In the genomic region with DNA sequence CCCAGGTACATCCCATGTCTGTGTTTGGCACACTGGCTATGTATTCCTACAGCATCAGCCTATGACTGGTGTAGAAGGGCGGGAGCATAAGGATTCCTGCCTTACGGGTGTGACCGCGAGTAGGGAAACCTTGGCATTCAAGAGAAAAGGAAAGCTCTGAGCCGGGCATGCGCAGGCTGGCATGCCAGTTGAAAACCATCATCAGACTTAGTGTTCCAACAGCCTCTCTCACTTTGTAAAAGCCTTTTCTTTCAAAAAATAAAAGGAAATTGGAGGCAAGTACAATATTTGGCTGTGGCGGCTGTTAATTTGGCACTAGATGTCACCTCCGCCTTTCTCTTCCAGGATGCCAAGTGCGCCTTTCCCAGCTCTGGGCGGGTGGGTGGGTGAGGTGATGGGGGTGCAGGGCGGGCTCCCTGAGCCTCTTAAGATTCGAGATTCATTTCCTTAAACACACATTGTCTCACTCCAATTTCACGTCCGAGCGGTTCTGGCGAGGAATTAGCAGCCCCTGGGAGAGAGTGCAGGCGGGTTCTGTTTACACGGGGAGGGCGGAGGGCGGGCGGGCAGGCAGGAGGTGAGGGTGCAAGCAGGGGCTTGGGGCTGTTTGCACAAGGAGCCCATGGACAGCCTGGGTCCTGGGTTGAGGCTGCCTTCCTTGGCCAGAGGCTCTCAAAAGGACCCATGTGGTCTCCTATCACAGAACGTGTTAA, we compare ENCODE assay signal across 10 mouse cellular contexts. TPM values are rescaled to one million over a fixed set of nuclear protein-coding genes. Genes with fewer than 3 reads are reported as not detected.
DNase-seq lines count a peak whose midpoint lies in the region; ATAC-seq and TF ChIP-seq lines count a peak whose summit lies in the region.
"Had no signal": no experiment of that assay in that cellular context is flagged by ENCODE, and none has a peak within 500 bp of the region (broad histone marks: within the 10 kb centered on the region; RNA-seq: fewer than 3 reads in every experiment).

No protein-coding gene starts in this region.

- peaks cover 11% of the 10 kb centered on the region for H3K4me1 ChIP-seq in forebrain, embryonic 14.5 days (ENCODE audit: control insufficient read depth, insufficient read depth, low read length)
- peaks cover 28% of the 10 kb centered on the region for H3K4me1 ChIP-seq in forebrain, embryonic 15.5 days
- peaks cover 30% of the 10 kb centered on the region for H3K4me1 ChIP-seq in lung, embryonic 15.5 days
- H3K4me1 ChIP-seq in hindbrain, postnatal 0 days (ENCODE audit: insufficient read depth, low read length) = peaks cover 5% of the 10 kb centered on the region; the same call in 1 of the 2 replicates
- H3K4me1 ChIP-seq in stomach, embryonic 15.5 days = peaks cover 17% of the 10 kb centered on the region

- DNase-seq in forebrain, embryonic 14.5 days (ENCODE audit: low spot score) = peak; percentile 79
- no peak for DNase-seq in lung, adult 18-20 months
- DNase-seq in hindbrain, postnatal 0 days (ENCODE audit: low spot score) = peak; percentile 41
- no peak for DNase-seq in layer of hippocampus, postnatal 25 days (ENCODE audit: extremely low spot score in 1 of 2, low spot score in 1 of 2)
- DNase-seq in thymus, postnatal 14 days = no peak
- DNase-seq: kidney, postnatal 36 days had no signal

- no peak for TF ChIP-seq CTCF in hindbrain, postnatal 0 days (IDR thresholded peaks at IDR 0.05; ENCODE audit: low read depth)

- H3K27ac ChIP-seq in forebrain, embryonic 14.5 days (ENCODE audit: low read depth, low read length) = no peak overlapping the region
- H3K27ac ChIP-seq in forebrain, embryonic 15.5 days (replicated peaks) = no peak overlapping the region
- peak overlapping the region; percentile 53 for H3K27ac ChIP-seq in lung, embryonic 15.5 days
- H3K27ac ChIP-seq in hindbrain, postnatal 0 days = no peak overlapping the region
- 0 out of 2 replicates have a peak overlapping the region, but pooled peaks have one; percentile 12 for H3K27ac ChIP-seq in stomach, embryonic 15.5 days

- ATAC-seq in forebrain, embryonic 14.5 days = 0 out of 2 replicates have a peak, but pooled peaks have one; percentile 30
- ATAC-seq in forebrain, embryonic 15.5 days (replicated peaks) = no peak; the same call in 1 of the 2 replicates
- no peak for ATAC-seq in lung, embryonic 15.5 days (ENCODE audit: borderline replicate concordance, extremely low read depth, low FRiP score, low TSS enrichment)
- ATAC-seq in hindbrain, postnatal 0 days = no peak
- ATAC-seq in stomach, embryonic 15.5 days (ENCODE audit: insufficient read depth, low FRiP score, low read depth) = peak; percentile 69

- 19% methylated on average over 22 of the region's 22 CpGs for WGBS in forebrain, embryonic 14.5 days
- 15% methylated on average over 22 of the region's 22 CpGs for WGBS in forebrain, embryonic 15.5 days
- WGBS in lung, embryonic 15.5 days = 38% methylated on average over 22 of the region's 22 CpGs
- WGBS in hindbrain, postnatal 0 days = 48% methylated on average over 22 of the region's 22 CpGs
- WGBS in stomach, embryonic 15.5 days = 36% methylated on average over 22 of the region's 22 CpGs

- H3K27me3 ChIP-seq in forebrain, embryonic 14.5 days (replicated peaks; ENCODE audit: control insufficient read depth, insufficient read depth, low read length) = peaks cover 12% of the 10 kb centered on the region; the same call in 1 of the 2 replicates
- H3K27me3 ChIP-seq in forebrain, embryonic 15.5 days = peaks cover 52% of the 10 kb centered on the region
- no peaks in the 10 kb centered on the region for H3K27me3 ChIP-seq in lung, embryonic 15.5 days
- no peaks in the 10 kb centered on the region for H3K27me3 ChIP-seq in hindbrain, postnatal 0 days (ENCODE audit: insufficient read depth, low read length)
- no peaks in the 10 kb centered on the region for H3K27me3 ChIP-seq in stomach, embryonic 15.5 days (replicated peaks)

- H3K9me3 ChIP-seq in forebrain, embryonic 14.5 days (replicated peaks; ENCODE audit: control insufficient read depth, low read length) = no peaks in the 10 kb centered on the region
- no peaks in the 10 kb centered on the region for H3K9me3 ChIP-seq in forebrain, embryonic 15.5 days
- H3K9me3 ChIP-seq in lung, embryonic 15.5 days = no peaks in the 10 kb centered on the region
- H3K9me3 ChIP-seq in hindbrain, postnatal 0 days (ENCODE audit: low read length) = no peaks in the 10 kb centered on the region
- H3K9me3 ChIP-seq in stomach, embryonic 15.5 days = no peaks in the 10 kb centered on the region

- no peak overlapping the region for H3K4me2 ChIP-seq in forebrain, embryonic 14.5 days (ENCODE audit: low read length)
- H3K4me2 ChIP-seq in forebrain, embryonic 15.5 days (replicated peaks) = no peak overlapping the region; the same call in 1 of the 2 replicates
- peak overlapping the region; percentile 33 for H3K4me2 ChIP-seq in lung, embryonic 15.5 days
- H3K4me2 ChIP-seq in hindbrain, postnatal 0 days (ENCODE audit: low read depth, low read length) = no peak overlapping the region
- H3K4me2 ChIP-seq in stomach, embryonic 15.5 days = no peak overlapping the region; the same call in 1 of the 2 replicates

- H3K4me3 ChIP-seq in forebrain, embryonic 14.5 days (ENCODE audit: low read depth, low read length) = no peak overlapping the region
- no peak overlapping the region for H3K4me3 ChIP-seq in forebrain, embryonic 15.5 days
- H3K4me3 ChIP-seq in lung, embryonic 15.5 days = no peak overlapping the region
- H3K4me3 ChIP-seq in hindbrain, postnatal 0 days (ENCODE audit: low read length) = no peak overlapping the region
- no peak overlapping the region for H3K4me3 ChIP-seq in stomach, embryonic 15.5 days (replicated peaks)

- H3K9ac ChIP-seq in forebrain, embryonic 14.5 days (ENCODE audit: low read length) = no peak overlapping the region
- no peak overlapping the region for H3K9ac ChIP-seq in forebrain, embryonic 15.5 days (replicated peaks)
- no peak overlapping the region for H3K9ac ChIP-seq in lung, embryonic 15.5 days
- H3K9ac ChIP-seq in hindbrain, postnatal 0 days (replicated peaks; ENCODE audit: low read length) = no peak overlapping the region
- no peak overlapping the region for H3K9ac ChIP-seq in stomach, embryonic 15.5 days

- no peaks in the 10 kb centered on the region for H3K36me3 ChIP-seq in forebrain, embryonic 14.5 days (ENCODE audit: control insufficient read depth, insufficient read depth, low read length)
- H3K36me3 ChIP-seq in forebrain, embryonic 15.5 days = no peaks in the 10 kb centered on the region
- H3K36me3 ChIP-seq in lung, embryonic 15.5 days = no peaks in the 10 kb centered on the region
- no peaks in the 10 kb centered on the region for H3K36me3 ChIP-seq in hindbrain, postnatal 0 days (ENCODE audit: insufficient read depth, low read length)
- H3K36me3 ChIP-seq in stomach, embryonic 15.5 days = no peaks in the 10 kb centered on the region

RNA-seq across cellular contexts. Expression of a gene that starts 49.5 kb away (rescaled TPM):
- polyA plus RNA-seq in forebrain, embryonic 14.5 days (2014; fragmentation: Nextera tagmentation; extraction: Ambion mirVana) = 4.2 and 4.3 TPM in 2 replicates
- 3.9 and 4.2 TPM in 2 replicates for polyA plus RNA-seq in forebrain, embryonic 15.5 days (2015; fragmentation: Nextera tagmentation; extraction: Ambion mirVana)
- 0.30 and 0.42 TPM in 2 replicates for polyA plus RNA-seq in lung, embryonic 15.5 days (2015; fragmentation: Nextera tagmentation; extraction: Ambion mirVana)
- total RNA-seq in hindbrain, postnatal 0 days (2014; rRNA removed) = 108 and 134 TPM in 2 replicates
- 7.1 and 7.6 TPM in 2 replicates for polyA plus RNA-seq in hindbrain, postnatal 0 days (2015; fragmentation: Nextera tagmentation; extraction: Ambion mirVana)
- 0.23 and 0.27 TPM in 2 replicates for polyA plus RNA-seq in stomach, embryonic 15.5 days (2015; fragmentation: Nextera tagmentation; extraction: Ambion mirVana)
- total RNA-seq in layer of hippocampus, postnatal 25 days (2021) = 10 to 100 TPM; 16.8 to 21.2 TPM
- total RNA-seq: liver, adult 2 months had no signal
- polyA plus RNA-seq: liver, adult 2 months had no signal

Comparison
In these comparisons a context has a peak if more than half of its experiments do, and no peak if none do; other contexts are left out.
1. ATAC-seq: peak in forebrain, embryonic 14.5 days (single experiment) and stomach, embryonic 15.5 days (single experiment); none in forebrain, embryonic 15.5 days (single experiment), lung, embryonic 15.5 days (single experiment) and hindbrain, postnatal 0 days (single experiment).
2. DNase-seq: peak in forebrain, embryonic 14.5 days (single experiment) and hindbrain, postnatal 0 days (single experiment); none in lung, adult 18-20 months (0 of 2), layer of hippocampus, postnatal 25 days (0 of 2) and thymus, postnatal 14 days (single experiment).
3. H3K27ac ChIP-seq: peak in lung, embryonic 15.5 days (single experiment) and stomach, embryonic 15.5 days (single experiment); none in forebrain, embryonic 14.5 days (single experiment), forebrain, embryonic 15.5 days (single experiment) and hindbrain, postnatal 0 days (single experiment).